Comparison of ENCODE assay signal across 8 mouse cellular contexts in genomic region chr11:72207834-72208377, GRCm38 (mm10). TPM values are rescaled to one million over a fixed set of nuclear protein-coding genes. Genes with fewer than 3 reads are reported as not detected.
A peak's percentile ranks its signal among the peaks of the same experiment; 100 is the strongest.
DNase-seq lines count a peak whose midpoint lies in the region; ATAC-seq lines count a peak whose summit lies in the region.

No protein-coding gene starts in this region.

- H3K27ac ChIP-seq in heart, embryonic 12.5 days (ENCODE audit: poor library complexity, severe bottlenecking) = no peak overlapping the region
- peak overlapping the region; percentile 83 for H3K27ac ChIP-seq in midbrain, embryonic 14.5 days (replicated peaks; ENCODE audit: low read depth, low read length)

- WGBS in heart, embryonic 12.5 days = 15% methylated on average over 17 of the region's 17 CpGs
- WGBS in midbrain, embryonic 14.5 days = 24% methylated on average over 17 of the region's 17 CpGs

- no peak for DNase-seq in heart, postnatal 10 days
- peak; percentile 8 for DNase-seq in c-Kit-positive CD71-positive TER-119-positive erythroid progenitor cells, embryonic 14.5 days (ENCODE audit: low spot score)
- DNase-seq in kidney, adult 18-20 months = peak; percentile 23
- DNase-seq in midbrain, embryonic 14.5 days = no peak
- no peak for DNase-seq in frontal cortex, postnatal 14 days (ENCODE audit: low spot score in 2 of 2)
- DNase-seq in urinary bladder, postnatal 25 days (ENCODE audit: low spot score) = no peak
- no peak for DNase-seq in right cerebral cortex, adult 2 months (ENCODE audit: low spot score in 2 of 2)

- H3K27me3 ChIP-seq in heart, embryonic 12.5 days (replicated peaks) = no peaks in the 10 kb centered on the region
- H3K27me3 ChIP-seq in midbrain, embryonic 14.5 days (ENCODE audit: control insufficient read depth, insufficient read depth, low read length) = no peaks in the 10 kb centered on the region

- peak overlapping the region; percentile 83 for H3K4me3 ChIP-seq in heart, embryonic 12.5 days
- peak overlapping the region; percentile 81 for H3K4me3 ChIP-seq in midbrain, embryonic 14.5 days (replicated peaks; ENCODE audit: low read depth, low read length)

- intact Hi-C loops in heart, postnatal 10 days (cut with DNase I) = loop anchor here (5.0 kb wide), 1 partner anchor 156 kb away; no protein-coding TSS in a partner anchor

- peaks cover 14% of the 10 kb centered on the region for H3K4me1 ChIP-seq in heart, embryonic 12.5 days (replicated peaks)
- H3K4me1 ChIP-seq in midbrain, embryonic 14.5 days (ENCODE audit: control insufficient read depth, insufficient read depth, low read length) = peaks cover 24% of the 10 kb centered on the region

- H3K36me3 ChIP-seq in heart, embryonic 12.5 days = peaks cover 25% of the 10 kb centered on the region
- peaks cover 30% of the 10 kb centered on the region for H3K36me3 ChIP-seq in midbrain, embryonic 14.5 days (ENCODE audit: control insufficient read depth, insufficient read depth, low read length)

- H3K9me3 ChIP-seq in heart, embryonic 12.5 days (replicated peaks) = no peaks in the 10 kb centered on the region
- H3K9me3 ChIP-seq in midbrain, embryonic 14.5 days (ENCODE audit: control insufficient read depth, low read length) = no peaks in the 10 kb centered on the region

- no peak for ATAC-seq in heart, embryonic 12.5 days (ENCODE audit: insufficient number of reproducible peaks, low FRiP score)
- no peak for ATAC-seq in midbrain, embryonic 14.5 days (ENCODE audit: low FRiP score, low TSS enrichment)

- H3K4me2 ChIP-seq in heart, embryonic 12.5 days = peak overlapping the region; percentile 89
- peak overlapping the region; percentile 88 for H3K4me2 ChIP-seq in midbrain, embryonic 14.5 days (ENCODE audit: low read length)

- H3K9ac ChIP-seq in heart, embryonic 12.5 days = peak overlapping the region; percentile 82
- peak overlapping the region; percentile 86 for H3K9ac ChIP-seq in midbrain, embryonic 14.5 days (replicated peaks; ENCODE audit: low read length)

RNA-seq across cellular contexts. Expression of gene Txndc17, which starts 0.6 kb away (rescaled TPM):
- polyA plus RNA-seq in heart, embryonic 12.5 days (2016; fragmentation: Nextera tagmentation; extraction: Ambion mirVana) = 138 and 141 TPM in 2 replicates
- 10 to 100 TPM; 48.7 to 51.9 TPM for total RNA-seq in heart, postnatal 10 days (2021)
- 137 and 150 TPM in 2 replicates for polyA plus RNA-seq in midbrain, embryonic 14.5 days (2014; fragmentation: Nextera tagmentation; extraction: Ambion mirVana)

RNA-seq across cellular contexts. Expression of gene 4933427D14Rik, which starts 0.6 kb away (rescaled TPM):
- 9.1 and 9.6 TPM in 2 replicates for polyA plus RNA-seq in heart, embryonic 12.5 days (2016; fragmentation: Nextera tagmentation; extraction: Ambion mirVana)
- total RNA-seq in heart, postnatal 10 days (2021) = 1 to 10 TPM; 3.8 to 4.7 TPM
- polyA plus RNA-seq in midbrain, embryonic 14.5 days (2014; fragmentation: Nextera tagmentation; extraction: Ambion mirVana) = 16.9 and 22.2 TPM in 2 replicates

RNA-seq across cellular contexts. Expression of gene Gm43951, which starts 1.3 kb away (rescaled TPM):
- 0.09 and 0.17 TPM in 2 replicates for polyA plus RNA-seq in heart, embryonic 12.5 days (2016; fragmentation: Nextera tagmentation; extraction: Ambion mirVana)
- under 1 TPM; 0.25 to 0.26 TPM for total RNA-seq in heart, postnatal 10 days (2021)
- 0.12 and 0.19 TPM in 2 replicates for polyA plus RNA-seq in midbrain, embryonic 14.5 days (2014; fragmentation: Nextera tagmentation; extraction: Ambion mirVana)

RNA-seq across cellular contexts. Expression of gene Med31, which starts 7.5 kb away (rescaled TPM):
- 28.2 and 28.5 TPM in 2 replicates for polyA plus RNA-seq in heart, embryonic 12.5 days (2016; fragmentation: Nextera tagmentation; extraction: Ambion mirVana)
- 10 to 100 TPM; 10.5 to 10.6 TPM for total RNA-seq in heart, postnatal 10 days (2021)
- 61.1 and 68.5 TPM in 2 replicates for polyA plus RNA-seq in midbrain, embryonic 14.5 days (2014; fragmentation: Nextera tagmentation; extraction: Ambion mirVana)

RNA-seq across cellular contexts. Expression of gene Slc13a5, which starts 59.1 kb away (rescaled TPM):
- 0.17 and 0.36 TPM in 2 replicates for polyA plus RNA-seq in heart, embryonic 12.5 days (2016; fragmentation: Nextera tagmentation; extraction: Ambion mirVana)
- total RNA-seq in heart, postnatal 10 days (2021) = not detected
- 1.0 and 2.0 TPM in 2 replicates for polyA plus RNA-seq in midbrain, embryonic 14.5 days (2014; fragmentation: Nextera tagmentation; extraction: Ambion mirVana)

Comparison
In these comparisons a context has a peak if more than half of its experiments do, and no peak if none do; other contexts are left out.
1. DNase-seq: peak in c-Kit-positive CD71-positive TER-119-positive erythroid progenitor cells, embryonic 14.5 days (single experiment) and kidney, adult 18-20 months (single experiment); none in heart, postnatal 10 days (0 of 2), midbrain, embryonic 14.5 days (single experiment), frontal cortex, postnatal 14 days (0 of 2), urinary bladder, postnatal 25 days (single experiment) and right cerebral cortex, adult 2 months (0 of 2).